Mouse (Mus musculus): ENCODE measurements around the gene Map3k6. TPM values are rescaled to one million over a fixed set of nuclear protein-coding genes. Genes with fewer than 3 reads are reported as not detected.

Gene Map3k6
- total RNA-seq, 4 experiments from 2014 or later, result 4.8 to 6.1 (median 5.8) TPM

DNA sequence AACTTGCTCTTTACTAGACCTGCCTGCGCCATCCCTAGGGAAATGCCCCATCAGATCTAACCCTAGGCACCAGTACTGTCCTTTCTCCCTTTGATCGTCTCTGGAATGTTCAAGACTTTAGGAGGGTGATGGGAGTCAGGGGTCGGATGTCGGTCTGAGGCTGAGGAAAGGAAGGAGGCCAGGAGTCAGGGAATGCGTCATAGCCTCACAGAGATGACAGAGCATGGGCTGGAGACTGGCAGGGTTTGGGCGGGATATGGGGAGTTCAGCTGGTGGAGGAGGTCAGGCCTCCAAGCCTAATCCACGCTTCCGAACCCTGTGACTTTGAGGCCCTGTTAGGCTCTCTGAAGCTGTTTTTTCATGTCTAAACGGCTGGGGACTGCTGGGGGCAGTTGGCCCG, 27.0 kb upstream of the Map3k6 start:
- DNase-seq (ENCODE audit: low spot score in 2 of 2), result no peak

DNA sequence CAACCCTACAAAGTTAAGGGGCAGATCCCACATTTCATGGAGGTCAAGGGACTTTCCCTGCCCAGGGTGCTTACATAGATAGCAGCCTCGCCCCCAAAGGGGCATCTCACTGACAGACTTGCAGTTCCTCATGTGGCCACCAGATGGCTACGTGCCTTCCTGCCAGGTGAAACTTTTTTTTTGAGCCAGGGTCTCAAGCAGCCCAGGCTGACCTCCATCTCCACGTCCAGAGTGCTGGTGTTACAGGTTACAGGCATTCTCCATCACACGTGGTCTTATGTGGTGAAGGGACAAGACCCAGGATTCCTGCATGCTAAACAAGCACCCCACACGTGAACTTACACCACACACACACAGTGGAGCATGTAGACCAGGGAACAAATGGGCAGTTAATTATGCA, 23.0 kb upstream of the Map3k6 start:
- DNase-seq (ENCODE audit: low spot score in 2 of 2), result peak in 1 of 2 experiments; percentile 34

DNA sequence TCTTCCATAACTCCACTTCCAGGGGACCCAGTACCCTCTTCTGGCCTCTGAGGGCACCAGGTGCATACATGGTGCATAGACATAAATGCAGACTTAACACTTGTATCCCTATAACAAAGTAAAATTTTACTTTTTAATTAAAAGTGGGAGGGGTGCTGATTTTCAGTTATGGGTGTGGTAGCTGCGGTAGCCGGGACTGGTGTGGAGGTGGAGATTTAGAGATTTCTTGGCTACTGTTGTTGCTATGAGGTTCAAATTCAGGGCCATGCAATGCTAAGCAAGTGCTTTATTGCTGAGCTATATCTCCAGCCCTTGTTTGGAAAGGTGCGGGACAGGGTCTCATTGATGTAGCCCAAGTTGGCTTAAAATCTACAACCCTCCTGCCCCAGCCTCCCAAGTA, 21.9 kb upstream of the Map3k6 start:
- DNase-seq (ENCODE audit: low spot score in 2 of 2), result no peak

DNA sequence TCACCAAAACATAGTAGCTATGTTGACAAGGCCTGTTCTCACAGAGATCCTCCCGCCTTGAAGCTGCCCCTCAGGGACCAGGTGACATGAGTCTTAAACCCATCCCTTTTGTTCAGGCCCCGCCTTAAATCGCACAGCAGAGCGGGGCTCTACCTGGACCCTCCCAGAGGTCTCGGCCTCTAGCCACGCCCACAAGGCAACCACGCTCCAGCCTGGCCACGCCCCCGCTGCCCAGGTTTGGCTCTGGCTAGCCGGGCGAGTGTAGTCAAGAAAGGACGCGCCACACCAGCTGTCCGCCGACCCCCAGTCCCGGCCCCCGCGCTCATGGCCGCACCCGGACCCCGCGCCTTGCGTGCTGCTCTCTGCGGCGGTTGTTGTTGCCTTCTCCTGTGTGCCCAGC, 20.0 kb upstream of the Map3k6 start:
- no peak for DNase-seq (ENCODE audit: low spot score in 2 of 2)

DNA sequence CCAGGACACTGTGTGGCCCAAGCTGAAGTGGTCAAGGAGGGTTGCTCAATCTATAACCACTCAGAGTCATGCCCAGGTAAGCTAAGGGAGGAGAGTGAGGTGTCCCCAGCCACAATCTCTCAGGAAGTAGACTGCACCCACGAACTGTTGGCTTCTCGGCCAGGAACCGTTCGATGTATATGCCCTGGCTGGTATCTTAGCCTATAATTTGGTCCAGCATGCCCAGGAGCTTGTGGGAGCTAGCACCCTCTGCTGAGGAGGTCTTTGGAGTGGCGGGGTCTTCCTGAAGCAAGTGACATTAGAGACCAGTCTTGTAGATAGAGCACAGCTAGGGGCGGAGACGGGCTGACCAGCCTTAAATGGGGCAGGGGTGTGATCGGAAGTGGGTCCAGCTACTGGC, 18.9 kb upstream of the Map3k6 start:
- no peak for DNase-seq (ENCODE audit: low spot score in 2 of 2)

DNA sequence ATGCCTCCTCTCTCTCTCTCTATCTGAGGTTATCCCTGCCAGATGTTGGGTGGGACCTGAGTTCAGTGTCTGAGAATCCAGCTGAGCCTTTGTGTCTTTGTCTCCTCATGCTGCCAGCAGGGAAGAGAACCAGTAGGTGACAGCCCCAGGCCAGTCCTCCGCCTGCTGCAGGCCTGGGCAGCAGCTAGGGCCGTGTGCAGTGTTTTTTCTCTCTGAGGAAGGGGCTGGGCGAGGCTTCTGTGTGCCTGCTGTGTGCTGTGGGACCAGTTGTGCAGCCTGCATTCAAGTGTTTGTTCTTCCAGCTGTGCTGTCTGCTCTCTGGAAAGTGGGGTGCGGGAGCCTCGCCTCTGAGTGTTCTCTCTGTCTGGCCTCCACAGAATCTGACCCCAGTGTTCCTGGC, 16.7 kb upstream of the Map3k6 start:
- no peak for DNase-seq (ENCODE audit: low spot score in 2 of 2)

DNA sequence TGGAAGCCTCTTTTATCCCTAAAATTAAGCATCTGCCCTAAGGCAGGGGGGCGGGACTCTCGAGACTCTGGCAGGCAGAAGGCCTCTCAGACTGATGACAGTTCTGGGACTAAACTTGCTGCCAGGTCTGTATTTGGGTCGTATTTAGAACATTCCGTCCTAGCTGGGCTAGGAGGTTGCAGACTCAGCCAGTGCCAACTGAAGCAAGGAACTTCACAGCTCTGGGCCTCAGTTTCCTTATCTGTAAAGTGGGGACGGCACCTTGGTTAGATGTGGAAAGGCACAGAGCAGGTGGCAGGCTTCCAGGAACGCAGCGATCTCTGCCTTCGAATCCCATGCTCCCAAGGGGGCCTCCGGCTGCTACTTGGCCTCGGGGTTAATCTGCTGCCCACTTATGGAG, 14.5 kb upstream of the Map3k6 start:
- no peak for DNase-seq (ENCODE audit: low spot score in 2 of 2)

DNA sequence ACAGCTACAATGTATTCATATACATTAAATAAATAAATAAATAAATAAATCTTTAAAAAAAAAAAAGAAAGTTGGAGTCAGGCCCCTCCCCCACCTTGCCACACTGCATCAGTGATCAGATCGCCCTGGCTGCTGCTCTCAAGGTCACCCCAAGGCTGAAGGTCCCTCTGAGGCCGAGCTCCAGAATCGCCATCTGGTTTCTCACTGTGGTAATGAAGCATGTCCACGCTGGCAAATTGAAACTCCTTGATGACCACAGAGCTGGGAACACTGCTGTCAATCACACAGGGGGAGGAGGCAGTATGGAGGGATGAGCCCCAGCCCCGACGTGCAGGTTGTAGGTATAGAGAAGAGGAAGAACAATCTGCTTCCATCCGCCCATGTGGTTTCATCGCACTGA, 13.0 kb upstream of the Map3k6 start:
- DNase-seq (ENCODE audit: low spot score in 2 of 2), result no peak

DNA sequence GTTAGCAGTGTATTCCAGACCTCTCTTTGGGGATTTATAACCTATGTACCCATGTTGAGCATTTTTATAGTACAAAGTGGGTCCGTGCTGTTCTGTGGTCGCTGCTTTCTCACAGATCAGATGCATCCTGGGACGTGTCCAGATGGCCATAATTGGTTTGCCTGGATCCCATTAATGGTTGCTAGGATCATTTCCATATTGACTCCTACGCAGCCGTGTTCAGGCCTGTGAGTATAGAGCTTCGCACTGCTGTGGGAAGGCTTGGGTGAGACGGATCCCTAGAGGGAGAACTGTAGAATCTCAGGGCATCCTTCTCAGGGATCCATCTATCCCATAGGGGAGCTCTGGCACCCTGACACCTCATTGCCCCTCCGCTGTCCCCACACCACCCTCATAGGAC, 11.0 kb upstream of the Map3k6 start:
- DNase-seq (ENCODE audit: low spot score in 2 of 2), result peak in 1 of 2 experiments; percentile 50

DNA sequence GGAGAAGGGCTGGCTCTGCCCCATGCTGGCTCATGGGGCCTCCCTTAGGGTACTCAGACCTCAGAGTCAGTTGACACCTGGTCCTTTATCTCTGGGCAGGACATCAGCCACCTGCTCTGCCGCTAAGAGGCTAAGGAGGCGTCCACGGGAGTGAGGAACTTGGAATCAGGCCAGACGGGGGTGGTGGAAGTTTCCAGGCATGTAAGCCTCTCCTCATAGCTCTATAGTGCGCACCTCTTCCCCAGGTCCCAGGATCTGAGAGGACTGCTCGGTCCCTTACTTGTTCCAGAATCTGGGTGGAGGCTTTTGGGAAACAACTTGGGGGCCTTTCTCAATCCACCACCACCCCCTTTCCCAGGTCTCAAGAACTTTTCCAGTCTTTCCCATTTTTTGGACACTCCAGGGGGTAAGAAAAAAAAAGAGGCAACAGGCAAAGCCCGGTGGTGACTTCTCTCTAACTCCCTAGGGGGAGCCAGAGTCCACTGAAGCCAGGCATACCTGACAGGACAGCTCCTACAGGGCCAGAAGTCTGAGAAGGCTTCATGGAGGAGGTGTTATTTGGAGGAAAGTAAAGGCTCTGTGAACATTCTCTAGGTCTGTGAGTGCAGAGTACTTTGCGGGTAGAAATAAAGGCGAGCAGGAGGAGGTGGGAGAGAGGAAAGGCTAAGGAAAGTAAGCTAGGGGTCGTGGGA, 7.2 kb upstream of the Map3k6 start:
- DNase-seq (ENCODE audit: low spot score in 2 of 2), result no peak

DNA sequence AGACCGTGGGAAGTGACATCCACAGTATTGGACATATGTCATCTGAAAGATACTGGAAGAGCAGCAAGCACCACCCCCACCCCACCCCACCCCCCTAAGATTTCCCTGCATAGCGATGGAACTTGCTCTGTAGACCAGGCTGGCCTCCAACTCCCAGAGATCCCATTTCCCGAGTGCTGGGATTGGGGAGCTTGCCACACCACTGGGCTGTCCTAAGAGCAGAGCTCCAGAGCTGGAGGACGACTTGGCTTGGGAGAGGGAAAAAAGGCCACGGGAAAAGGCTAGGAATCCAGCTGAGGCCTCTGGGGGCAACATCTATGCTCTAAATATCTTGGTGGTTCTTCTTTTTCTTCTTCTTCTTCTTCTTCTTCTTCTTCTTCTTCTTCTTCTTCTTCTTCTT, 5.8 kb upstream of the Map3k6 start:
- DNase-seq (ENCODE audit: low spot score in 2 of 2), result no peak

DNA sequence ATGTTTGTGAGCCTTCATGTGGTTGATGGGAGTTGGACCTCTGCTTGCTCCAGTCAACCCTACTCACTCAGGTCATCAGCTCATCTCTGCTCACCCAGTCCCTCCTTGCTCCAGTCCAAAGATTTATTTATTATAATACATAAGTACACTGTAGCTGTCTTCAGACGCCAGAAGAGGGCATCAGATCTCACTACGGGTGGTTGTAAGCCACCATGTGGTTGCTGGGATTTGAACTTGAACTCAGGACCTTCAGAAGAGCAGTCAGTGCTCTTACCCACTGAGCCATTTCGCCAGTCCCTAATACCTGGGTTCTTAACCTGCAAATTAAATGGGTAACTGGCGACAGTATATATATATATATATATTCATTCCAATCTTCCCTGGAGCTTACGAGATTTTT, 5.2 kb upstream of the Map3k6 start:
- no peak for DNase-seq (ENCODE audit: low spot score in 2 of 2)

DNA sequence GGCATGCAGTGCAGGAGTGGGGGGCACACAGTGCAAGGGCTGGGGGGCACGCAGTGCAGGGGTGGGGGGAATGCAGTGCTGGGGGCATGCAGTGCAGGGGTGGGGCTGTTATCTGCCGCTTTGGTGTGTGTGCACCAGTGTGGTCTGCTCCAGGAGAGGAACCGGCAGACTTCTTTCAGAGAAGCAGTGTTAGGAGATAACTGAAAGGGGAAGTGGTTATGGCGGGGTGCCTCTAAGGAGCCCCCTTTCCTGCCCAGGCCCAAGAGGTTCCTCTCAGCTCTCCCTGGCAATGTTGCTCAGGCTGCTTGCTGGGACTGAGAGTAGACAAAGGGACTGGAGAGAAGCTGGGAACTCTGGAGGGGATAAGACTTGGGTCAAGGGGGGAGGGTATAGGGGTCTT, 2.7 kb upstream of the Map3k6 start:
- no peak for DNase-seq (ENCODE audit: low spot score in 2 of 2)

DNA sequence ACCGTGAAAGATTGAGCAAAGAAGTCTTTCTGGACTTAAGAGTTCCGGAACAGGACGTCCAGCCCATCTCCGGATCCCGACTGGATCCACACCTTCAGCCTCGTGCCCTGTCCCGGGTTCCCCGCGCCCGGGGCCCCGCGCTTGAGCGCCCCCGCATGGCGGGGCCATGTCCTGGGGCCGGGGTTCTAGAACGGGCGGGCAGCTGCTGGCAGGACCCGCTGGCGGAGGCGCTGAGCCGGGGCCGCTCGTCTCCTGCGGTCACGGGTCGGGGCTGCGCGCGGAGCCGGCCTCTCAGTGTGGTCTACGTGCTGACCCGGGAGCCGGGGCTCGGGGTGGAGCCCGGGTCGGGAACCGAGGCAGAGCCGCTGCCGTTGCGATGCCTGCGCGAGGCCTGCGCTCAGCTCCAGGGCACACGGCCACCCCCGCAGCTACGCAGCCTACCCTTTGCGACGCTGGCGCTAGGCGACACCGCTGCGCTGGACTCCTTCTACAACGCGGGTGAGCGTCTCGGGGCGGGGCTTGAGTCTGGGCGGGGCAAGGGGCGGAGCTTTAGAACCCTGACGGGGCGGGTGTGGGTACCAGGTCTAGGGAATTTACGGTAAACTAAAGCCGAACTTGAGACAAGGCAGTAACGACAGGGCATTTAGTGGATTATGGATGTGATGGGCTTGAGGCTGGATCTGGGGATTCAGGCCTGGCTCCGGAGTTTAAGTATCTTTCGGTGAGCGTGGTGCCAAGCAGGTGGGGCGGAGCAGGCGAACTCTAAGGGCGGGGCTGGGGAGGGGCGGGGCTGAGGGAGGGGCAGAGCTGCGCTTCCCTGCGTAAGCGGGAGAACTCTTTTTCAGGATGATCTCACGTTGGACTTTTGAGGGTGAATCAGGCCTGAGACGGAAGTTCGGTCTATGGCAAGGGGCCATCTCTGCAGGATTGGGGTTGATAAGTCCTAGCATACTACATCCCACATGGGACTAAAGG, 603 bp downstream of the Map3k6 start:
- peak; percentile 75 to 81 for DNase-seq (ENCODE audit: low spot score in 2 of 2)

DNA sequence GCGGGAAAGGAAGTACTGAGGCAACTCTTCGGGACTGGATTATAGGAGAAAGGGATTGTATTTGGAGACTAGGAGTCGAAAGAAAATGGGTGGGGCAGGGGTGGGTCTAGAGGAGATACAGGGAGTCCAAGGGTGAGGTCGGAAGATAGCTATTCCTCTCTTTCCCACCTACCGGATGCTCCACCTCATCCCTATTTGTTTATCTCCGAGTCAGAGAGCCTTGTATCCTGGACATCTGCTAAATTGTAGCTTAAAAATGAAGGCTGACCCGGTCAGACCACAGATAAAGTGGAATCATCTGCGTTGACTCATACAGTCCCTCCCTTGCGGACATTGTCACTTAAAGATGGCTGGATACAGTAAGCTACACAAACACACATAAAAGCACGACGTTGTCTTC, 1.3 kb downstream of the Map3k6 start:
- DNase-seq (ENCODE audit: low spot score in 2 of 2), result no peak

DNA sequence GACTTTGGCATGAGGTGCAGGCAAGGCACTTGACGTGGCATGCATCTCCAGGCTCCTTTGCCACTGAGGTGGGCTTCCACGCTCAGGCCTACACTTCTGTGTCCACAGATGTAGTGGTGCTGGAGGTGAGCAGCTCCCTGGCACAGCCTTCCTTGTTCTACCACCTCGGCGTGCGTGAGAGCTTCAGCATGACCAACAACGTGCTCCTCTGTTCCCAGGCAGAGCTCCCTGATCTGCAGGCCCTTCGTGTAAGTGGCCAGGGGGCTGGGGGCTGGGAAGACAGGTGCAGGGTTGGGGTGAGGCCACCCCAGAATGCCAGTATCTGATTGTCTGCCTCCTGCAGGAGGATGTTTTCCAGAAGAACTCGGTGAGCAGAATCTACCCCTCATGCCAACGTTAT, 2.1 kb downstream of the Map3k6 start:
- DNase-seq (ENCODE audit: low spot score in 2 of 2), result no peak

DNA sequence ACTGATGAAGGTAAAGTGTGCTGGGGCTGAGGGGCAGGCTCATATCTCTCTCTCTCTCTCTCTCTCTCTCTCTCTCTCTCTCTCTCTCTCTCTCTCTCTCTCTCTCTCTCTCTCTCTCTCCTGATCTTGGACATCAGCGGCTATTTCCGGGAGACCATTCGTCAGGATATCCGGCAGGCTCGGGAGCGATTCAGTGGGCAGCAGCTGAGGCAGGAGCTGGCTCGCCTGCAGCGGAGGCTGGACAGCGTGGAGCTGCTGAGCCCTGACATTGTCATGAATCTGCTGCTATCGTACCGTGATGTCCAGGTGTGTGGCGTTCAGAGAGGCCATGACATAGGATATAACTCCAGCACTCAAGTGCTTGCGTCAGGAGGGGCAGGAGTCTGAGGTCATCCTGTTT, 2.9 kb downstream of the Map3k6 start:
- no peak for DNase-seq (ENCODE audit: low spot score in 2 of 2)

DNA sequence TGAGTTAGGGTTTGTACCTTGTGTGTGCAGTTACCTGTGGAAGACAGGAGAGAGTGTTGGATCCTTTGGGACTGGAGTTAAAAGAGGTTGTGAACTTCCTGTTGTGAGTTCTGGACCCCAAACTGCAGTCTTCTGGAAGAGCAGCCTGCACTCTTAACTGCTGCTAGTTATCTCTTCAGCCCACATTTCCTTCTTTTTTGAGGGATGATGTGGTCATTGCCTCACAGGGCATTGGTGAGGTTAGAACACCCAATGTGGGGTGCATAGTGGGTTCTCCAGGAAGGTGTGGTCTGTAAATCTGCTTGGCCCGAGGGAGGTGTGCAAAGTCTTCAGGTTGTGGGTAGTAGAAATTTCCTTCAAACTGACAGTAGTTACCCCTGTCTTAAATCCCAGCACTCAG, 3.7 kb downstream of the Map3k6 start:
- DNase-seq (ENCODE audit: low spot score in 2 of 2), result no peak

DNA sequence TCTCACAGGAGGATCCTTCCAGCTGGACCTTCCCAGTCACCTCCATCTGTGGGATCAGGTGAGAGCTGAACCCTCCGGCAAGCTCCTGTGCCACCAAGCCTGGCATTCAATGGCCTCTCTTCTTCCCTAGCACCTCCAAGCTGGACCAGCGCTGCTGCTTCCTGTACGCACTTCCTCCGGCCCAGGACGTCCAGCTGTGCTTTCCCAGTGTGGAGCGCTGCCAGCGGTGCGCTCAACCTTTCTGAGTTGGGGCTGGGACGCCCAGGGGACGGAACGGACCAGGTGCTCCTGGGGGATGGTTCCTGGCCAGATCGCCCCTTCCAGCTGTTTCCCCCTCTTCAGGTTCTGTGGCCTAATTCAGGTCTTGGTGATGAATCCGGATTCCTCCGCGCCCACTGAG, 6.5 kb downstream of the Map3k6 start:
- no peak for DNase-seq (ENCODE audit: low spot score in 2 of 2)

DNA sequence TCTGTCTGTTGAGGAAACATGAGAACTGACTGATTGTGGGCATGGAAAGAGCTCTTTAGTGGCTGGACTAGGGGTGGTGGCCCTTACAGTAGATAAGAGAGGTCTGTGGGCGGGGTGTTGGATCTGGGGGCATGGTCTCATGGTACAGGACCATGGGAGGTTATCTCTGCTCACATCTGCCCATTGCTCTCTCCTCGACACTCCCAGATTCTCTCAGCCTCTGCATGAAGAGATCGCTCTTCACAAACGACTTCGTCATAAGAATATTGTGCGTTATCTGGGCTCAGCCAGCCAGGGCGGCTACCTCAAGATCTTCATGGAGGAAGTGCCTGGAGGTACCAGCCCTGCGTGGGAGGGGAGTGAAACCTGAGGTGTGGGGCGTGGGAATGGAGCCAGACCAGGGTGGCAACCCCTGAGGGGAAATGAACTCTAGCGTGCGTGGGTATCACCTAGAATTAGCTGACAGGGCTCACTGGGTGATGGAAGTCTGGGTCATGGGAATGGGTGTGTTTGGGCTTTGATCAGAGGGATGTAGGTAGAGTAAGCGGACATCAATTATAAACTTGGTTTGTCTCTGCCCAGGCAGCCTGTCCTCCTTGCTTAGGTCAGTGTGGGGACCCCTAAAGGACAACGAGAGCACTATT, 7.3 kb downstream of the Map3k6 start:
- no peak for DNase-seq (ENCODE audit: low spot score in 2 of 2)

DNA sequence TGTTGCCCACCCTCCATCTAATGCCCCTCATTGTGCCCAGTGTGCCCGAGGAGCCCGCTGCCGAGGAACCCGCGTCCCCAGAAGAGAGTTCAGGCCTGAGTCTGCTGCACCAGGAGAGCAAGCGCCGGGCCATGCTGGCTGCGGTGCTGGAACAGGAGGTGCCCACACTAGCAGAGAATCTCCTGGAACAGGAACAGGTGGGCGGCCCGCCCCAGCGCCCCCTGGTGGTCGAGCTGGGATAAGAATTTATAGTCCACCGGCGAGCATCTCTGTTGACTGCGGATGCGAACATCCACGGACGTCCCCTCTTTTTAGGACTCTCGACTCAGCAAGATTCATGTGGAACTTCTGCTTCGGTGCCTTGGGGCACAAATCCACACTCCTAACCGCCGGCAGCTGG, 10.0 kb downstream of the Map3k6 start:
- DNase-seq (ENCODE audit: low spot score in 2 of 2), result peak; percentile 62 to 79

DNA sequence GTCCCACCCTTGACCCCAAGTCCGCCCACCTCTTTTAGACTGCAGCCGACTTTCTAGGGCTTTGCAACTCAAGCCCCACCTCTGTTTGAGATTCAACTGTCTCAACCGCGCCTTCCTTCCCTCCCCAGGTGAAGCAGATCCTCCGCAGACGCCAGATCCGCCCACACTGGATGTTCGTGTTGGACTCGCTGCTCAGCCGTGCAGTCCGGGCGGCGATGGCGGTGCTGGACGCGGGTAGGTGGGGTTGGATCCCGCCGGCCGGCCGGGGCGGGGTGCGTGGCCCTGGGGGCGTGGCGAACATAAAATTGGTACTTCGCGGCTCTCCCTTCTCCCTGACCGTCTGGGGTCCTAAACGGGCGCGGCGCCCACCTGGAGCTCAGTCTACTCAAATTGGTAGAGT, 10.6 kb downstream of the Map3k6 start:
- no peak for DNase-seq (ENCODE audit: low spot score in 2 of 2)

All from layer of hippocampus, adult 8-10 months (tissue).